Mouse (Mus musculus) heart, adult 2 months (tissue): ENCODE results near the gene Slc6a19. TPM values are rescaled to one million over a fixed set of nuclear protein-coding genes. Genes with fewer than 3 reads are reported as not detected.

ENCODE experiments used
- DNase-seq, 2 experiments: peaks; one replicate each; pipeline ENCODE4 v3.0.0; 2021
- H3K27ac ChIP-seq: fragments of 200-600 bp; 2 replicates; pipeline ENCODE4 v1.8.1; 2022
- H3K27me3 ChIP-seq: fragments of 200-500 bp; 2 replicates; pipeline ENCODE4 v1.6.1; 2012; ENCODE audit warnings: mild to moderate bottlenecking, low read length, inconsistent platforms, mixed read lengths; ENCODE audit not compliant: control insufficient read depth, insufficient read depth
- H3K36me3 ChIP-seq: fragments of 200-500 bp; 2 replicates; pipeline ENCODE4 v1.6.1; 2012; ENCODE audit warnings: low read length, inconsistent platforms; ENCODE audit not compliant: control insufficient read depth, insufficient read depth
- H3K4me1 ChIP-seq: fragments of 200-500 bp; 2 replicates; pipeline ENCODE4 v1.6.1; 2011; ENCODE audit warnings: low read length; ENCODE audit not compliant: control insufficient read depth, insufficient read depth
- H3K4me3 ChIP-seq: fragments of 200-600 bp; 2 replicates; pipeline ENCODE4 v1.8.1; 2022
- H3K79me2 ChIP-seq: fragments of 200-500 bp; replicated peaks from 2 replicates; pipeline ENCODE4 v1.6.1; 2012; ENCODE audit warnings: mild to moderate bottlenecking, inconsistent platforms, low read length, moderate library complexity, mixed read lengths; ENCODE audit not compliant: control insufficient read depth, insufficient read depth
- H3K9ac ChIP-seq: fragments of 200-500 bp; 2 replicates; pipeline ENCODE4 v1.6.1; 2012; ENCODE audit warnings: low read depth, mild to moderate bottlenecking, control low read depth, inconsistent platforms, low read length, mixed read lengths
- CTCF ChIP-seq: fragments of 200-600 bp; IDR thresholded peaks from 2 replicates; pipeline ENCODE4 v1.8.1; 2022; ENCODE audit warnings: antibody characterized with exemption, mild to moderate bottlenecking, moderate library complexity
- EP300 ChIP-seq: fragments of 200-500 bp; IDR thresholded peaks from 2 replicates; pipeline ENCODE4 v1.6.1; 2011; ENCODE audit warnings: low read depth, low read length, control low read depth; ENCODE audit not compliant: insufficient read depth
- POLR2A ChIP-seq: fragments of 200-500 bp; IDR thresholded peaks from 2 replicates; pipeline ENCODE4 v1.6.1; 2011; ENCODE audit warnings: mild to moderate bottlenecking, low read depth, low read length, control low read depth; ENCODE audit not compliant: insufficient read depth
- WGBS: fragments of 180-500 bp; shearing (Covaris S2); methylation state at CpG from one replicate; pipeline ENCODE4 v1.1.7; 2018; 5-methylcytosine and 5-hydroxymethylcytosine counted together
- intact Hi-C: fragments of 180-260 bp; cut with DNase I; formaldehyde crosslinking; loops from one replicate; pipeline ENCODE4 v1.15.1; 2025
- polyA plus RNA-seq: library from polyadenylated mRNA; depleted of rRNA; stranded (reverse); fragments of >200 nt; gene quantifications from 2 replicates; pipeline ENCODE4 v1.2.3, GENCODE M21; 2012
- total RNA-seq, 2 experiments: library from RNA; stranded (reverse); gene quantifications; 2 replicates each; pipeline ENCODE4 v1.2.3; 2021

Gene Slc6a19
- total and polyA plus RNA-seq, 3 experiments: 0.08 TPM; not detected in 2

GRCm38 (mm10) chr13:73685502-73685901 lies 19.2 kb downstream of the Slc6a19 start:
- Histone ChIP-seq H3K27me3 (no peaks in the 10 kb centered on the region), H3K9ac (no peak overlapping the region), H3K79me2 (no peaks in the 10 kb centered on the region), H3K4me1 (peaks cover 3% of the 10 kb centered on the region; the same call in 1 of the 2 replicates), H3K27ac (no peak overlapping the region), H3K4me3 (no peak overlapping the region), H3K36me3 (no peaks in the 10 kb centered on the region)
- DNase-seq: no peak
- intact Hi-C loops: no loop called here
- TF ChIP-seq CTCF (no peak), EP300 (no peak), POLR2A (no peak)
- 89% methylated on average over 6 of the region's 6 CpGs for WGBS

GRCm38 (mm10) chr13:73684412-73684811 lies 20.3 kb downstream of the Slc6a19 start:
- TF ChIP-seq CTCF (no peak), POLR2A (no peak), EP300 (no peak)
- no peak overlapping the region for H3K4me3 ChIP-seq
- no peaks in the 10 kb centered on the region for H3K27me3 ChIP-seq
- intact Hi-C loops: no loop called here
- peaks cover 3% of the 10 kb centered on the region; the same call in 1 of the 2 replicates for H3K4me1 ChIP-seq
- no peak overlapping the region for H3K27ac ChIP-seq
- no peaks in the 10 kb centered on the region for H3K79me2 ChIP-seq
- H3K9ac ChIP-seq: no peak overlapping the region
- no peaks in the 10 kb centered on the region for H3K36me3 ChIP-seq
- 61% methylated on average over 1 of the region's 1 CpGs for WGBS
- DNase-seq: no peak

GRCm38 (mm10) chr13:73683682-73684081 lies 21.0 kb downstream of the Slc6a19 start:
- peak; percentile 24 to 42 for DNase-seq
- 47% methylated on average over 11 of the region's 11 CpGs for WGBS
- Histone ChIP-seq H3K9ac (no peak overlapping the region), H3K36me3 (no peaks in the 10 kb centered on the region), H3K27ac (no peak overlapping the region), H3K79me2 (no peaks in the 10 kb centered on the region), H3K4me1 (peaks cover 3% of the 10 kb centered on the region; the same call in 1 of the 2 replicates), H3K4me3 (no peak overlapping the region), H3K27me3 (no peaks in the 10 kb centered on the region)
- intact Hi-C loops: no loop called here
- TF ChIP-seq CTCF (no peak), EP300 (no peak), POLR2A (no peak)

- Histone ChIP-seq H3K4me1 (peaks cover 3% of the 10 kb centered on the region; the same call in 1 of the 2 replicates), H3K27ac (no peak overlapping the region), H3K9ac (no peak overlapping the region), H3K27me3 (no peaks in the 10 kb centered on the region), H3K4me3 (no peak overlapping the region), H3K79me2 (no peaks in the 10 kb centered on the region), H3K36me3 (no peaks in the 10 kb centered on the region)
- intact Hi-C loops: no loop called here
- TF ChIP-seq POLR2A (no peak), EP300 (no peak), CTCF (no peak)
- no peak for DNase-seq
- 94% methylated on average over 2 of the region's 2 CpGs for WGBS
These were observed 22.4 kb downstream of the Slc6a19 start for GRCm38 (mm10) chr13:73682226-73682625.

- DNase-seq: no peak
These were observed 24.3 kb downstream of the Slc6a19 start for GRCm38 (mm10) chr13:73680394-73680793.

GRCm38 (mm10) chr13:73679311-73679710 lies 25.4 kb downstream of the Slc6a19 start:
- DNase-seq: no peak
- WGBS: 39% methylated on average over 2 of the region's 2 CpGs
- H3K27me3 ChIP-seq: no peaks in the 10 kb centered on the region
- H3K79me2 ChIP-seq: no peaks in the 10 kb centered on the region
- TF ChIP-seq EP300 (no peak), POLR2A (no peak), CTCF (no peak)
- H3K36me3 ChIP-seq: no peaks in the 10 kb centered on the region
- intact Hi-C loops: no loop called here
- no peak overlapping the region for H3K27ac ChIP-seq
- H3K9ac ChIP-seq: no peak overlapping the region
- H3K4me3 ChIP-seq: no peak overlapping the region
- H3K4me1 ChIP-seq: peaks cover 3% of the 10 kb centered on the region; the same call in 1 of the 2 replicates

More at GRCm38 (mm10) chr13:73680394-73680793, 24.3 kb downstream of the Slc6a19 start:
- Histone ChIP-seq H3K4me1 (peaks cover 3% of the 10 kb centered on the region; the same call in 1 of the 2 replicates), H3K27ac (no peak overlapping the region), H3K9ac (no peak overlapping the region), H3K79me2 (no peaks in the 10 kb centered on the region), H3K36me3 (no peaks in the 10 kb centered on the region), H3K4me3 (no peak overlapping the region), H3K27me3 (no peaks in the 10 kb centered on the region)
- no peak for TF ChIP-seq CTCF
- TF ChIP-seq POLR2A: no peak
- TF ChIP-seq EP300: no peak
- WGBS: 18% methylated on average over 1 of the region's 1 CpGs
- intact Hi-C loops: no loop called here
